Mouse (Mus musculus): ENCODE measurements around the gene Zfp341. TPM values are rescaled to one million over a fixed set of nuclear protein-coding genes. Genes with fewer than 3 reads are reported as not detected.

Zfp341 gene
- polyA plus RNA-seq, 1 experiment from 2014 or later, result 1.0 TPM

Other genes with a start within 250 kb of the Zfp341 start
- 13.2 and 15.8 TPM in 2 replicates for gene Cdk5rap1, start 240.3 kb upstream of the Zfp341 start, polyA plus RNA-seq (2014; fragmentation: Nextera tagmentation; extraction: Ambion mirVana)
- gene Snta1, start 205.2 kb upstream of the Zfp341 start, polyA plus RNA-seq (2014; fragmentation: Nextera tagmentation; extraction: Ambion mirVana), result 2.1 TPM in 2 replicates
- gene Cbfa2t2, start 176.8 kb upstream of the Zfp341 start, polyA plus RNA-seq (2014; fragmentation: Nextera tagmentation; extraction: Ambion mirVana), result 68.2 and 71.5 TPM in 2 replicates
- 2.5 and 3.0 TPM in 2 replicates for gene 1700003F12Rik, start 66.2 kb upstream of the Zfp341 start, polyA plus RNA-seq (2014; fragmentation: Nextera tagmentation; extraction: Ambion mirVana)
- 0.32 and 0.69 TPM in 2 replicates for gene Actl10, start 61.5 kb upstream of the Zfp341 start, polyA plus RNA-seq (2014; fragmentation: Nextera tagmentation; extraction: Ambion mirVana)
- 10.8 and 12.5 TPM in 2 replicates for gene Necab3, start 54.4 kb upstream of the Zfp341 start, polyA plus RNA-seq (2014; fragmentation: Nextera tagmentation; extraction: Ambion mirVana)
- gene E2f1, start 43.4 kb upstream of the Zfp341 start, polyA plus RNA-seq (2014; fragmentation: Nextera tagmentation; extraction: Ambion mirVana), result 13.0 and 16.9 TPM in 2 replicates
- gene Pxmp4, start 9.6 kb upstream of the Zfp341 start, polyA plus RNA-seq (2014; fragmentation: Nextera tagmentation; extraction: Ambion mirVana), result 12.8 and 14.1 TPM in 2 replicates
- 0.56 and 1.0 TPM in 2 replicates for gene 4930519P11Rik, start 140 bp downstream of the Zfp341 start, polyA plus RNA-seq (2014; fragmentation: Nextera tagmentation; extraction: Ambion mirVana)
- gene Chmp4b, start 38.4 kb downstream of the Zfp341 start, polyA plus RNA-seq (2014; fragmentation: Nextera tagmentation; extraction: Ambion mirVana), result 15.2 and 15.7 TPM in 2 replicates
- gene Gm14214, start 156.7 kb downstream of the Zfp341 start, polyA plus RNA-seq (2014; fragmentation: Nextera tagmentation; extraction: Ambion mirVana), result not detected in 2 replicates
- 61.8 and 76.6 TPM in 2 replicates for gene Raly, start 177.8 kb downstream of the Zfp341 start, polyA plus RNA-seq (2014; fragmentation: Nextera tagmentation; extraction: Ambion mirVana)
- gene a, start 178.1 kb downstream of the Zfp341 start, polyA plus RNA-seq (2014; fragmentation: Nextera tagmentation; extraction: Ambion mirVana), result 0.99 and 1.3 TPM in 2 replicates